Mouse (Mus musculus): ENCODE data around the gene Dach1.

DNA sequence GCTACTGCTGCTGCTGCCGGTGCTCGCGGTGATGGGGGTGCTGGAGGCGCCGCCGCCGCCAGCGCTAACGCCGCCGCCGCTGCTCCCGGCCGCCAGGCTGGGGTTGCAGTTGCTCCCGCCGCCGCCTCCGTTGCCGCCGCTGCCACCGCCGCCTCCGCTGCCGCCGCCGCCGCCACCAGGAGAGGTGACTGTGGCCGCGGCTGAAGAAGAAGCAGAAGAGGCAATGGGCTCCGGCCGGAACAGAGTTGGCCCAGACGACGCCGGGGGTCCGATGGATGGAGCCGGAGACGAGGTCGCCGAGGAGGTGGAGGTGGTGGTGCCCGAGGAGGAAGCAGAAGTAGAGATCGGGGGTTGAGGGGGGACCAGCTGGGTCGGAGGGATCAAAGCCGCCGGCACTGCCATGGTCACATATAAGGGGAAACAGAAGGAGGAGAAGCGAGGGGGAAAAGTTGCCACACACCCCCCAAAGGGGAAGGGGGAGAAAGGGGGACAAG, 610 bp downstream of the Dach1 start:
- TF ChIP-seq POLR2A (IDR thresholded peaks at IDR 0.05; ENCODE audit: control insufficient read depth in 1 of 2, insufficient read depth in 1 of 2, low read depth in 1 of 2, low read length in 2 of 2, poor library complexity in 1 of 2) (no peak), NRF1 (IDR thresholded peaks at IDR 0.05; ENCODE audit: insufficient read depth, low read depth, low read length, poor library complexity, severe bottlenecking) (no peak), CTCF (IDR thresholded peaks at IDR 0.05 in 2 of 3, conservative IDR thresholded peaks at IDR 0.05 in 1 of 3; ENCODE audit: control insufficient read depth in 1 of 3, insufficient read depth in 1 of 3, low read depth in 2 of 3, low read length in 3 of 3, poor library complexity in 1 of 3, severe bottlenecking in 1 of 3) (no peak), POLR2AphosphoS2 (IDR thresholded peaks at IDR 0.05; ENCODE audit: low read length) (no peak), GABPA (IDR thresholded peaks at IDR 0.05; ENCODE audit: low read depth, low read length) (no peak), EP300 (IDR thresholded peaks at IDR 0.05; ENCODE audit: low read depth in 1 of 2, low read length in 2 of 2) (no peak)

Measured in MEL (cell line).